Mouse (Mus musculus): ENCODE measurements at regions not wholly inside any gene's neighbourhood (a gene's known extent, or its start where the extent isn't known, plus 50 kb on each side); places are given as distances from the start of the nearest gene placed in this dataset.

GRCm38 (mm10) chr2:79131743-79132517 lies 123.3 kb upstream of the Itga4 start:
- TF ChIP-seq CTCF (IDR thresholded peaks at IDR 0.05; ENCODE audit: borderline replicate concordance, control insufficient read depth, extremely low read depth, insufficient read depth, low read length, poor library complexity) (no peak), POLR2A (IDR thresholded peaks at IDR 0.05; ENCODE audit: control insufficient read depth, extremely low read depth, insufficient read depth, low read length, poor library complexity) (no peak)
